Mouse (Mus musculus) limb, embryonic 12.5 days (tissue): ENCODE results near the gene Dlg1. TPM values are rescaled to one million over a fixed set of nuclear protein-coding genes. Genes with fewer than 3 reads are reported as not detected.

ENCODE experiments used
- ATAC-seq: fragments of 200-750 bp; cut with Nextera tagmentation; 2 replicates; pipeline ENCODE4 v1.8.0; 2017; ENCODE audit warnings: low read depth, moderate TSS enrichment; ENCODE audit not compliant: insufficient number of reproducible peaks, insufficient read depth, low FRiP score, low TSS enrichment
- H3K27ac ChIP-seq: fragments of 300-500 bp; sonication (generic); 2 replicates; pipeline ENCODE4 v1.5.1; 2016; ENCODE audit warnings: mild to moderate bottlenecking, moderate library complexity
- H3K27me3 ChIP-seq: fragments of 300-500 bp; sonication (generic); 2 replicates; pipeline ENCODE4 v1.6.1; 2016; ENCODE audit warnings: mild to moderate bottlenecking, moderate library complexity
- H3K36me3 ChIP-seq: fragments of 300-500 bp; sonication (generic); 2 replicates; pipeline ENCODE4 v1.6.1; 2016; ENCODE audit warnings: mild to moderate bottlenecking, moderate library complexity
- H3K4me1 ChIP-seq: fragments of 300-500 bp; sonication (generic); replicated peaks from 2 replicates; pipeline ENCODE4 v1.6.1; 2016
- H3K4me2 ChIP-seq: fragments of 300-500 bp; sonication (generic); 2 replicates; pipeline ENCODE4 v1.6.1; 2016; ENCODE audit warnings: mild to moderate bottlenecking, moderate library complexity
- H3K4me3 ChIP-seq: fragments of 300-500 bp; sonication (generic); replicated peaks from 2 replicates; pipeline ENCODE4 v1.5.1; 2016; ENCODE audit warnings: mild to moderate bottlenecking
- H3K9ac ChIP-seq: fragments of 300-500 bp; sonication (generic); replicated peaks from 2 replicates; pipeline ENCODE4 v1.6.1; 2016; ENCODE audit warnings: mild to moderate bottlenecking, moderate library complexity
- H3K9me3 ChIP-seq: fragments of 300-500 bp; sonication (generic); 2 replicates; pipeline ENCODE4 v1.6.1; 2016; ENCODE audit warnings: mild to moderate bottlenecking, moderate library complexity
- WGBS: fragments of 180-500 bp; shearing (Covaris S2); methylation state at CpG from one replicate; pipeline ENCODE4 v1.1.7; 2016; 5-methylcytosine and 5-hydroxymethylcytosine counted together
- polyA plus RNA-seq: library from polyadenylated mRNA; unstranded; fragments of >200 nt; fragmentation: Nextera tagmentation; extraction: Ambion mirVana; gene quantifications from 2 replicates; pipeline ENCODE4 v1.2.1, GENCODE M21; 2016

The Dlg1 gene
- 42.2 and 42.9 TPM in 2 replicates for polyA plus RNA-seq

- Histone ChIP-seq H3K4me1 (peaks cover 29% of the 10 kb centered on the region), H3K36me3 (peaks cover 25% of the 10 kb centered on the region), H3K9me3 (no peaks in the 10 kb centered on the region), H3K9ac (peak within 1 kb of the TSS; percentile 91), H3K27me3 (no peaks in the 10 kb centered on the region), H3K4me2 (peak within 1 kb of the TSS; percentile 80), H3K4me3 (peak within 1 kb of the TSS; percentile 95), H3K27ac (peak within 1 kb of the TSS; percentile 98)
- peak; percentile 93 for ATAC-seq
- under 1% methylated on average over 72 of the region's 95 CpGs for WGBS
Observed at GRCm38 (mm10) chr16:31663379-31664286, at the start of gene Dlg1. Gene Dlg1, plus strand, starts transcription at chr16:31663443.

GRCm38 (mm10) chr16:31616382-31616781 is 46.9 kb upstream of the Dlg1 start:
- H3K9ac ChIP-seq = no peak overlapping the region
- 90% methylated on average over 2 of the region's 2 CpGs for WGBS
- H3K4me1 ChIP-seq = peaks cover 21% of the 10 kb centered on the region
- H3K4me2 ChIP-seq = no peak overlapping the region
- no peaks in the 10 kb centered on the region for H3K9me3 ChIP-seq
- ATAC-seq = no peak
- H3K4me3 ChIP-seq = no peak overlapping the region
- H3K27ac ChIP-seq = no peak overlapping the region
- H3K36me3 ChIP-seq = no peaks in the 10 kb centered on the region
- no peaks in the 10 kb centered on the region for H3K27me3 ChIP-seq

GRCm38 (mm10) chr16:31617128-31617527 is 46.1 kb upstream of the Dlg1 start:
- Histone ChIP-seq H3K36me3 (no peaks in the 10 kb centered on the region), H3K9me3 (no peaks in the 10 kb centered on the region), H3K4me2 (no peak overlapping the region), H3K4me3 (no peak overlapping the region), H3K9ac (no peak overlapping the region), H3K4me1 (peaks cover 21% of the 10 kb centered on the region), H3K27ac (peak overlapping the region; percentile 91; the same call in 1 of the 2 replicates), H3K27me3 (no peaks in the 10 kb centered on the region)
- no peak for ATAC-seq

- no peaks in the 10 kb centered on the region for H3K9me3 ChIP-seq
- peak overlapping the region; percentile 49 for H3K4me2 ChIP-seq
- H3K27me3 ChIP-seq = no peaks in the 10 kb centered on the region
- H3K9ac ChIP-seq = 0 out of 2 replicates have a peak overlapping the region, but pooled peaks have one; percentile 34
- H3K4me1 ChIP-seq = peaks cover 21% of the 10 kb centered on the region
- peak; percentile 81 for ATAC-seq
- H3K4me3 ChIP-seq = peak overlapping the region; percentile 19
- H3K27ac ChIP-seq = peak overlapping the region; percentile 91
- no peaks in the 10 kb centered on the region for H3K36me3 ChIP-seq
- 5% methylated on average over 10 of the region's 10 CpGs for WGBS
Observed at GRCm38 (mm10) chr16:31617823-31618371, 45.3 kb upstream of the Dlg1 start.

- H3K4me3 ChIP-seq = peak overlapping the region; percentile 19
- peaks cover 23% of the 10 kb centered on the region for H3K4me1 ChIP-seq
- H3K27me3 ChIP-seq = no peaks in the 10 kb centered on the region
- H3K9me3 ChIP-seq = no peaks in the 10 kb centered on the region
- no peaks in the 10 kb centered on the region for H3K36me3 ChIP-seq
- ATAC-seq = no peak
- WGBS = 67% methylated on average over 9 of the region's 9 CpGs
- H3K27ac ChIP-seq = peak overlapping the region; percentile 91
- H3K4me2 ChIP-seq = peak overlapping the region; percentile 49
- H3K9ac ChIP-seq = no peak overlapping the region; the same call in 1 of the 2 replicates
Observed at GRCm38 (mm10) chr16:31618671-31619070, 44.6 kb upstream of the Dlg1 start.

GRCm38 (mm10) chr16:31619675-31620335 is 43.4 kb upstream of the Dlg1 start:
- Histone ChIP-seq H3K9ac (no peak overlapping the region), H3K27me3 (no peaks in the 10 kb centered on the region), H3K36me3 (no peaks in the 10 kb centered on the region), H3K27ac (no peak overlapping the region; the same call in 1 of the 2 replicates), H3K4me1 (peaks cover 23% of the 10 kb centered on the region), H3K4me3 (no peak overlapping the region), H3K9me3 (no peaks in the 10 kb centered on the region), H3K4me2 (no peak overlapping the region)
- 88% methylated on average over 6 of the region's 6 CpGs for WGBS
- no peak for ATAC-seq

- Histone ChIP-seq H3K4me3 (no peak overlapping the region), H3K9me3 (no peaks in the 10 kb centered on the region), H3K27me3 (no peaks in the 10 kb centered on the region), H3K27ac (no peak overlapping the region), H3K36me3 (no peaks in the 10 kb centered on the region), H3K4me1 (peaks cover 20% of the 10 kb centered on the region), H3K4me2 (no peak overlapping the region), H3K9ac (no peak overlapping the region)
- ATAC-seq = no peak
- WGBS = 97% methylated on average over 1 of the region's 1 CpGs
Observed at GRCm38 (mm10) chr16:31622356-31622755, 40.9 kb upstream of the Dlg1 start.

- H3K9me3 ChIP-seq = no peaks in the 10 kb centered on the region
- 0 out of 2 replicates have a peak overlapping the region, but pooled peaks have one; percentile 14 for H3K27ac ChIP-seq
- no peak overlapping the region for H3K4me3 ChIP-seq
- no peak overlapping the region for H3K9ac ChIP-seq
- H3K27me3 ChIP-seq = no peaks in the 10 kb centered on the region
- peaks cover 12% of the 10 kb centered on the region for H3K4me1 ChIP-seq
- H3K36me3 ChIP-seq = no peaks in the 10 kb centered on the region
- H3K4me2 ChIP-seq = no peak overlapping the region
- WGBS = 72% methylated on average over 6 of the region's 6 CpGs
- no peak for ATAC-seq
Observed at GRCm38 (mm10) chr16:31623136-31623535, 40.1 kb upstream of the Dlg1 start.

GRCm38 (mm10) chr16:31624749-31625148 is 38.5 kb upstream of the Dlg1 start:
- Histone ChIP-seq H3K9ac (no peak overlapping the region), H3K4me2 (no peak overlapping the region), H3K4me3 (no peak overlapping the region), H3K27ac (no peak overlapping the region), H3K27me3 (no peaks in the 10 kb centered on the region), H3K36me3 (no peaks in the 10 kb centered on the region), H3K4me1 (0 out of 2 replicates have a peak, but pooled peaks cover 3% of the 10 kb centered on the region), H3K9me3 (no peaks in the 10 kb centered on the region)
- 76% methylated on average over 1 of the region's 1 CpGs for WGBS
- ATAC-seq = no peak

- ATAC-seq = no peak
- no peak overlapping the region for H3K4me2 ChIP-seq
- H3K9me3 ChIP-seq = no peaks in the 10 kb centered on the region
- H3K36me3 ChIP-seq = no peaks in the 10 kb centered on the region
- no peaks in the 10 kb centered on the region for H3K27me3 ChIP-seq
- H3K9ac ChIP-seq = no peak overlapping the region
- H3K4me1 ChIP-seq = 0 out of 2 replicates have a peak, but pooled peaks cover 3% of the 10 kb centered on the region
- H3K27ac ChIP-seq = no peak overlapping the region
- WGBS = 82% methylated on average over 6 of the region's 6 CpGs
- no peak overlapping the region for H3K4me3 ChIP-seq
Observed at GRCm38 (mm10) chr16:31626331-31626730, 36.9 kb upstream of the Dlg1 start.

GRCm38 (mm10) chr16:31630381-31630780 is 32.9 kb upstream of the Dlg1 start:
- 97% methylated on average over 4 of the region's 4 CpGs for WGBS
- Histone ChIP-seq H3K27me3 (no peaks in the 10 kb centered on the region), H3K27ac (no peak overlapping the region), H3K4me2 (no peak overlapping the region), H3K4me1 (no peaks in the 10 kb centered on the region), H3K4me3 (no peak overlapping the region), H3K36me3 (no peaks in the 10 kb centered on the region), H3K9ac (no peak overlapping the region), H3K9me3 (no peaks in the 10 kb centered on the region)
- no peak for ATAC-seq
